Mouse (Mus musculus): ENCODE results near the gene Zscan4-ps1.
"Not testable (repeated sequence)": the region's sequence is repeated elsewhere in the genome, so short reads cannot be mapped to it uniquely, and the experiment has no call there.

Gene Zscan4-ps1

GRCm38 (mm10) chr7:11069591-11069990 lies at the start of gene Zscan4-ps1:
Gene Zscan4-ps1, minus strand, starts transcription at chr7:11069691.
- not testable (repeated sequence) for DNase-seq

Measured in lung, adult 18-20 months (tissue).